Mouse (Mus musculus) limb, embryonic 13.5 days (tissue): ENCODE results near the gene Capn1. TPM values are rescaled to one million over a fixed set of nuclear protein-coding genes. Genes with fewer than 3 reads are reported as not detected.

Source experiments
- ATAC-seq: fragments of 200-750 bp; cut with Nextera tagmentation; 2 replicates; pipeline ENCODE4 v1.8.0; 2017; ENCODE audit warnings: low read depth, moderate number of reproducible peaks, moderate TSS enrichment; ENCODE audit not compliant: low FRiP score
- H3K27ac ChIP-seq: fragments of 300-500 bp; sonication (generic); 2 replicates; pipeline ENCODE4 v1.5.1; 2015; ENCODE audit warnings: inconsistent platforms, mild to moderate bottlenecking, moderate library complexity
- H3K27me3 ChIP-seq: fragments of 300-500 bp; sonication (generic); 2 replicates; pipeline ENCODE4 v1.6.1; 2015; ENCODE audit warnings: mild to moderate bottlenecking, inconsistent platforms
- H3K36me3 ChIP-seq: fragments of 300-500 bp; sonication (generic); 2 replicates; pipeline ENCODE4 v1.6.1; 2015; ENCODE audit warnings: inconsistent platforms, mild to moderate bottlenecking, moderate library complexity
- H3K4me1 ChIP-seq: fragments of 300-500 bp; sonication (generic); 2 replicates; pipeline ENCODE4 v1.6.1; 2015; ENCODE audit warnings: inconsistent platforms
- H3K4me2 ChIP-seq: fragments of 300-500 bp; sonication (generic); replicated peaks from 2 replicates; pipeline ENCODE4 v1.6.1; 2015; ENCODE audit warnings: inconsistent platforms, mild to moderate bottlenecking, moderate library complexity
- H3K4me3 ChIP-seq: fragments of 300-500 bp; sonication (generic); 2 replicates; pipeline ENCODE4 v1.5.1; 2015; ENCODE audit warnings: moderate library complexity, mild to moderate bottlenecking, inconsistent platforms
- H3K9ac ChIP-seq: fragments of 300-500 bp; sonication (generic); 2 replicates; pipeline ENCODE4 v1.6.1; 2015; ENCODE audit warnings: mild to moderate bottlenecking, inconsistent platforms
- H3K9me3 ChIP-seq: fragments of 300-500 bp; sonication (generic); 2 replicates; pipeline ENCODE4 v1.6.1; 2016; ENCODE audit warnings: inconsistent platforms
- WGBS: fragments of 180-500 bp; shearing (Covaris S2); methylation state at CpG from one replicate; pipeline ENCODE4 v1.1.7; 2015; 5-methylcytosine and 5-hydroxymethylcytosine counted together
- polyA plus RNA-seq: library from polyadenylated mRNA; unstranded; fragments of >200 nt; fragmentation: Nextera tagmentation; extraction: Ambion mirVana; gene quantifications from 2 replicates; pipeline ENCODE4 v1.2.1, GENCODE M21; 2015

Gene Capn1
- polyA plus RNA-seq, 1 experiment from 2014 or later = 8.0 TPM

- ATAC-seq = no peak
- H3K4me2 ChIP-seq = no peak overlapping the region
Measured at GRCm38 (mm10) chr19:6030520-6031280, 15.0 kb upstream of the Capn1 start.

DNA sequence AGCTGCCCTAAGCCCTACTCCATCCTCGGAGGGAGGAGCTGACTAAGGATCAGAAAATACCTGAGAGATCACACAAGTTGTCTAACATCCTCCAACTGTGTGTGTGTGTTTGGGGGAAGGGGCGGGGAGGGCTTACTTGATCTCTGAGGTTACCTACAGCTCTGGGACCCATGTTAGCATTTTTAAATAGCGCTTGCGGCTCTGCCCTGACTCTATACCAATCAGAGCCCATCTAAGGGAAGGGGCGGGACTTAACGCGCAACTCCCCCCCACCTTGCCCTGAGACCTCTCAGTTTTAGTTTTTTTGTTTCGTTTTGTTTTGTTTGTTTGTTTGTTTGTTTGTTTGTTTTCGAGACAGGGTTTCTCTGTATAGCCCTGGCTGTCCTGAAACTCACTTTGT lies 13.7 kb upstream of the Capn1 start:
- Histone ChIP-seq H3K27me3 (no peaks in the 10 kb centered on the region), H3K4me1 (no peaks in the 10 kb centered on the region), H3K4me2 (no peak overlapping the region), H3K4me3 (no peak overlapping the region), H3K9me3 (no peaks in the 10 kb centered on the region), H3K9ac (no peak overlapping the region), H3K36me3 (no peaks in the 10 kb centered on the region), H3K27ac (no peak overlapping the region)
- no peak for ATAC-seq
- 79% methylated on average over 9 of the region's 9 CpGs for whole genome bisulfite sequencing

More at GRCm38 (mm10) chr19:6030520-6031280, 15.0 kb upstream of the Capn1 start:
- Histone ChIP-seq H3K27me3 (no peaks in the 10 kb centered on the region), H3K4me3 (no peak overlapping the region), H3K27ac (no peak overlapping the region), H3K9ac (no peak overlapping the region), H3K9me3 (no peaks in the 10 kb centered on the region), H3K36me3 (no peaks in the 10 kb centered on the region), H3K4me1 (no peaks in the 10 kb centered on the region)
- 70% methylated on average over 14 of the region's 14 CpGs for WGBS

DNA sequence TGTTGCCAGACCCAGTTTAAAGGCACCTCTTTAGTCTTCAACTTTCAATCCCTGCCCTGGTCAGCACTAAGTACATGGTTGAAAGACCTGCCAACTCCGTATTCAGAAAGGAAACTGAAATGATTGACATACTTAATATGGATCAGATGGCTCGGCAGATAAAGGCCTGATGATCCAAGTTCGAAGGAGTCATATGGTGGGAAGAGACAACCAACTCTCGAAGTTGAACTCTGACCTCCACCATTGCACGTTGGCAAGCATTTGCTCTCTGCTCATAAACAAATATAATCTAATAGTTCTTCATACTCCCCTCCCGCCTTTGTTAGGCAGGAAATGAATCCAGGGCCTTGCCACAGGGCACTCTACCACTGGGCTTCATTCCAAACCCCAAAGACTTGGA lies 13.3 kb upstream of the Capn1 start:
- no peak overlapping the region for H3K4me3 ChIP-seq
- no peak overlapping the region for H3K4me2 ChIP-seq
- ATAC-seq = no peak
- H3K9me3 ChIP-seq = no peaks in the 10 kb centered on the region
- no peak overlapping the region for H3K9ac ChIP-seq
- no peaks in the 10 kb centered on the region for H3K36me3 ChIP-seq
- H3K27me3 ChIP-seq = no peaks in the 10 kb centered on the region
- no peak overlapping the region for H3K27ac ChIP-seq
- H3K4me1 ChIP-seq = no peaks in the 10 kb centered on the region
- WGBS = 82% methylated on average over 6 of the region's 6 CpGs

- no peak overlapping the region for H3K27ac ChIP-seq
- no peak for ATAC-seq
- 86% methylated on average over 7 of the region's 7 CpGs for WGBS
Measured at GRCm38 (mm10) chr19:6023930-6024329, 8.2 kb upstream of the Capn1 start.

DNA sequence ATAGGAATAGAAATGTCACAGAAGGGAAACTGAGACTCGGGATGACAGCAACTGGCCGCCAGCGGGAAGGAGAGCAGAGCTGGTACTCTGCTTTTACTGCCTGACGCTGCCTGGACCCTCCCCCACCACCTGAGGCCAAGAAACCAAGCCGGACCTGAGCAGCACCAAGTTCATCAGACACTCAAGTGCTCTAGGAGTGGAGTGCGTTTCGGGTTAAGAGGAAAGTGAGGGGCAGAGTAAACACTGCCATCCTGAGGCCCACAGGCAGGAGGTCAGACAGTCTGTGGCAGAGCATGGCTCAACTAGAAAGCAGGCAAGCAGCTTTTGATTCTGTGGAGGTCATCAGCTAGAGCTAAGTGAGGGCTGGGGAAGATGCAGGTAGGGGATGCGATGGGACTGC lies 7.4 kb upstream of the Capn1 start:
- ATAC-seq = no peak
- no peaks in the 10 kb centered on the region for H3K27me3 ChIP-seq
- H3K4me3 ChIP-seq = no peak overlapping the region
- H3K4me1 ChIP-seq = no peaks in the 10 kb centered on the region
- no peaks in the 10 kb centered on the region for H3K9me3 ChIP-seq
- no peak overlapping the region for H3K4me2 ChIP-seq
- WGBS = 57% methylated on average over 8 of the region's 8 CpGs
- no peaks in the 10 kb centered on the region for H3K36me3 ChIP-seq
- no peak overlapping the region for H3K27ac ChIP-seq
- no peak overlapping the region for H3K9ac ChIP-seq

More at GRCm38 (mm10) chr19:6023930-6024329, 8.2 kb upstream of the Capn1 start:
- Histone ChIP-seq H3K36me3 (no peaks in the 10 kb centered on the region), H3K9me3 (no peaks in the 10 kb centered on the region), H3K27me3 (no peaks in the 10 kb centered on the region), H3K4me1 (no peaks in the 10 kb centered on the region), H3K4me2 (no peak overlapping the region), H3K9ac (no peak overlapping the region), H3K4me3 (no peak overlapping the region)

DNA sequence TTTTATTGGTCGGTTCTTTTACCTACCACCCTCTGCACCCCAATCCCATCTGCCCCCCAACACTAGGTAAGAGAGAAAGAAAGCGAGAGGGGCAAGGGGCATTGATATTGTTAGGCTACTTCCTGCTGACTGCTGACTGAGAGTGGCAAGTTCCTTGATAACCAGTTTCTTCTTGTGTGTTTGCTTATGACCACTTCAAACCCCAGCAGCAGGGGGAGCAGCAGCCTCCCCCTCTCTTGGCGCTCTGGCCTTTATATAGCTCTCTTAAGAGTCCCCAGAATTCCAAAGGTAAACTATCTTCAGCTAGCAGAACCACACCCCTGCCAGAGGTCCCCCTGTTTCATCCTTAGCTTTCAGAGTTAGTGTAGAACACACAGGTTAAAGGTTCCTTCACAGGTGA lies 4.6 kb upstream of the Capn1 start:
- ATAC-seq = no peak
- H3K4me1 ChIP-seq = peaks cover 9% of the 10 kb centered on the region
- H3K4me2 ChIP-seq = no peak overlapping the region
- no peak overlapping the region for H3K27ac ChIP-seq
- H3K9me3 ChIP-seq = no peaks in the 10 kb centered on the region
- peaks cover 23% of the 10 kb centered on the region for H3K27me3 ChIP-seq
- H3K4me3 ChIP-seq = no peak overlapping the region
- no peaks in the 10 kb centered on the region for H3K36me3 ChIP-seq
- peak overlapping the region; percentile 31; the same call in 1 of the 2 replicates for H3K9ac ChIP-seq
- WGBS = 55% methylated on average over 3 of the region's 3 CpGs

DNA sequence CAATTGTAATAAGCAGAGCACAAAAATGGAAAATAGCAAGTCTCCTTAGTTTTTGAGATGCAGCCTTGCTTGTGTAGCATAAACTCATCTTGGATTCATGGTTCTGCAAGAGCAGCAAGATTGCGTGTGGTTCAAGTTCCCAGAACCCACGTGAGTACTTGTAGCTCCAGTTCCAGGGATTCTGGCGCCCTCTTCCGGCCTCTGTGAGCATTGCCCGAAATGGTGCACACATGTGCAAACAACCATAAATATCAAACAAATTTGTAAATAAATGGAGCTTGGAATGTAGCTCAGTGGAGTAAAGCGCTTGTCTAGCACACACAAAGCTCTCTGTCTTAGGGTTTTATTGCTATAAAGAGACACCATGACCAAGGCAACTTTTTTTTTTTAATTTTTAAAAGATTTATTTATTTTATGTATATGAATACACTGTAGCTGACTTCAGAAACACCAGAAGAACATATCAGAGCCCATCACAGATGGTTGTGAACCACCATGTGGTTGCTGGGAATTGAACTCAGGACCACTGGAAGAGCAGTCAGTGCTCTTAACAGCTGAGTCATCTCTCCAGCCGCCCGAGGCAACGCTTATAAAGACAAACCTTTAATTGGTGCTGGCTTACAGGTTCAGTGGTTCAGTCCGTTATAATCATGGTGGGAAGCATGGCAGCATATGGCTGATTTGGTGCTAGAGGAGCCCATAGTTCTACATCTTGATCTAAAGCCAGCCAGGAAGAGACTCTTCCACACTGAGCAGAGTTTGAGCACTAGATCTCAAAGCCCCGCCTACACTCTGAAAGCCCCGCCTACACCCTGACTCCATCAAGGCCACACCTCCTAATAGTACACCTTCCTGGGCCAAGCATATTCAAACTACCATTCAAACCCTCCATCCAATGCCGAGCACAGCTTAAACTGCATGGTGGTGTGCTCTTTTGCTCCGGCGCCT lies 2.7 kb upstream of the Capn1 start:
- Histone ChIP-seq H3K9me3 (no peaks in the 10 kb centered on the region), H3K27me3 (peaks cover 34% of the 10 kb centered on the region), H3K9ac (no peak overlapping the region), H3K27ac (no peak overlapping the region), H3K4me1 (peaks cover 16% of the 10 kb centered on the region), H3K36me3 (no peaks in the 10 kb centered on the region), H3K4me2 (no peak overlapping the region), H3K4me3 (no peak overlapping the region)
- 30% methylated on average over 15 of the region's 15 CpGs for WGBS
- no peak for ATAC-seq

GRCm38 (mm10) chr19:6016532-6016931 lies 835 bp upstream of the Capn1 start:
- Histone ChIP-seq H3K4me3 (peak overlapping the region; percentile 62; the same call in 1 of the 2 replicates), H3K4me2 (peak overlapping the region; percentile 86), H3K9ac (no peak overlapping the region), H3K27ac (no peak overlapping the region), H3K36me3 (no peaks in the 10 kb centered on the region), H3K27me3 (peaks cover 34% of the 10 kb centered on the region), H3K4me1 (peaks cover 16% of the 10 kb centered on the region), H3K9me3 (no peaks in the 10 kb centered on the region)
- 33% methylated on average over 7 of the region's 7 CpGs for WGBS
- ATAC-seq = no peak

- H3K36me3 ChIP-seq = no peaks in the 10 kb centered on the region
- WGBS = 3% methylated on average over 17 of the region's 18 CpGs
- H3K9ac ChIP-seq = peak overlapping the region; percentile 75
- no peaks in the 10 kb centered on the region for H3K9me3 ChIP-seq
- H3K4me1 ChIP-seq = peaks cover 16% of the 10 kb centered on the region
- H3K27ac ChIP-seq = peak overlapping the region; percentile 44; the same call in 1 of the 2 replicates
- H3K4me2 ChIP-seq = peak overlapping the region; percentile 86
- H3K27me3 ChIP-seq = peaks cover 34% of the 10 kb centered on the region
- peak overlapping the region; percentile 62 for H3K4me3 ChIP-seq
- peak; percentile 72 for ATAC-seq
Measured at GRCm38 (mm10) chr19:6014991-6015510, 646 bp downstream of the Capn1 start.

GRCm38 (mm10) chr19:6013691-6014090 lies 2.0 kb downstream of the Capn1 start:
- no peak overlapping the region for H3K27ac ChIP-seq
- peaks cover 3% of the 10 kb centered on the region; the same call in 1 of the 2 replicates for H3K36me3 ChIP-seq
- H3K4me1 ChIP-seq = peaks cover 16% of the 10 kb centered on the region
- peak overlapping the region; percentile 86; the same call in 1 of the 2 replicates for H3K4me2 ChIP-seq
- ATAC-seq = no peak
- H3K9me3 ChIP-seq = no peaks in the 10 kb centered on the region
- H3K4me3 ChIP-seq = no peak overlapping the region
- H3K27me3 ChIP-seq = peaks cover 34% of the 10 kb centered on the region
- H3K9ac ChIP-seq = no peak overlapping the region
- WGBS = 89% methylated on average over 10 of the region's 10 CpGs

DNA sequence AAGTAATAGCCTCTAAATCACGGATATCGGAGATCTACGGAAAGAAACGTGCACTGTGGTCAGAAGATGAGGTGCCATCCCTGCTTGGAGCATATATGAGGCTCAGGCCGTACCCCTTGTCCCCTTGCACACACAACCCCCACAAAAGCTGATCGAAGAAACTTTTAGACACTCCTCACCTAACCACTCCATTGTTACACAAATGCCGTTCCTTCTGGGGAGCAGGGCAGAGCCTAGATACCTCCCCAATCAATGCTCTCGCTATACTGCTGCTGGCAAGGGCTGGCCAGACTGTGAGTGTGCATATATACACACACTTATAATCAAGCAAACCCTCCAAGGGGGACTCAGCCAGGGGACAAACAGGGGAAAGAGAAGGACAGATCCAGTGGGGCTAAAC lies 6.6 kb downstream of the Capn1 start:
- H3K36me3 ChIP-seq = peaks cover 8% of the 10 kb centered on the region
- H3K9me3 ChIP-seq = no peaks in the 10 kb centered on the region
- no peak overlapping the region for H3K4me2 ChIP-seq
- no peak for ATAC-seq
- 73% methylated on average over 8 of the region's 8 CpGs for WGBS
- no peak overlapping the region for H3K4me3 ChIP-seq
- H3K27ac ChIP-seq = no peak overlapping the region
- peaks cover 2% of the 10 kb centered on the region; the same call in 1 of the 2 replicates for H3K27me3 ChIP-seq
- no peak overlapping the region for H3K9ac ChIP-seq
- peaks cover 13% of the 10 kb centered on the region for H3K4me1 ChIP-seq

DNA sequence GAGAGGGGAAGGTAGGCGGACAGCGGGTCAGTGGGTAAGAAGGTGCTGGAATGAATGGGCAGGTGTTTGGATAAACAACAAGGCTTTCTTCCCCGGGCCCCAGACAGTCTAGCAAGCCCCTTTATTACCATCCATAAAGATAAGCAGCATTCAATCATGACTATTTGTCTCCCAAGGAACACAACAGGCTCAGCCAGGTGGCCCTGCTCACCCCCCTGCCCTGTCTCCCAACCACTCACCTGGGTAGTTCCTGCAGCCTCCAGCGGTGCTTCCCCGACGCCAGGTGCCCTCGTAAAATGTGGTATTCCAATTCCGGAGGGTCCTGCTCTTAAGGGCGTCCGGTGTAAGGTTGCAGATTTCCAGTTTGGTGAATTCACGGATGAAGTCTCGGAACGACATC lies 8.7 kb downstream of the Capn1 start:
- peaks cover 13% of the 10 kb centered on the region for H3K4me1 ChIP-seq
- H3K4me3 ChIP-seq = no peak overlapping the region
- 23% methylated on average over 13 of the region's 13 CpGs for WGBS
- no peaks in the 10 kb centered on the region for H3K27me3 ChIP-seq
- no peak for ATAC-seq
- H3K4me2 ChIP-seq = no peak overlapping the region
- no peaks in the 10 kb centered on the region for H3K9me3 ChIP-seq
- H3K27ac ChIP-seq = no peak overlapping the region; the same call in 1 of the 2 replicates
- peaks cover 8% of the 10 kb centered on the region for H3K36me3 ChIP-seq
- H3K9ac ChIP-seq = 0 out of 2 replicates have a peak overlapping the region, but pooled peaks have one; percentile 3
